Mouse (Mus musculus) myocyte (in vitro differentiated cells): Measurements from ENCODE around the gene Fbf1.

Experiments used
- POLR2A ChIP-seq: IDR thresholded peaks from one replicate; pipeline ENCODE4 v1.6.1; 2011; ENCODE audit warnings: low read depth, mild to moderate bottlenecking, control low read depth, moderate library complexity; ENCODE audit not compliant: insufficient read length
- POLR2AphosphoS2 ChIP-seq: IDR thresholded peaks from one replicate; pipeline ENCODE4 v1.6.1; 2011; ENCODE audit warnings: low read depth, control low read depth; ENCODE audit not compliant: insufficient read length
- USF1 ChIP-seq: IDR thresholded peaks from one replicate; pipeline ENCODE4 v1.6.1; 2011; ENCODE audit warnings: low read depth, mild to moderate bottlenecking, control low read depth, moderate library complexity

- TF ChIP-seq POLR2A (no peak), POLR2AphosphoS2 (no peak), USF1 (no peak)
Measured at GRCm38 (mm10) chr11:116126261-116126660, 41.7 kb downstream of the Fbf1 start.
